Mouse (Mus musculus) bone marrow macrophage, adult 2 months (primary cell): ENCODE measurements around the gene Rdh11.

Source experiments
- CTCF ChIP-seq: IDR thresholded peaks from 2 replicates; pipeline ENCODE4 v1.5.1; 2012; ENCODE audit warnings: low read depth, mild to moderate bottlenecking, low read length, moderate library complexity
- POLR2A ChIP-seq: IDR thresholded peaks from 2 replicates; pipeline ENCODE4 v1.6.1; 2012; ENCODE audit warnings: mild to moderate bottlenecking, low read depth, low read length, borderline replicate concordance

- TF ChIP-seq CTCF (no peak), POLR2A (no peak)
Observed at GRCm38 (mm10) chr12:79131178-79131675, 60.9 kb downstream of the Rdh11 start.
